26 mouse cellular contexts compared by ENCODE assay signal in the genomic region with DNA sequence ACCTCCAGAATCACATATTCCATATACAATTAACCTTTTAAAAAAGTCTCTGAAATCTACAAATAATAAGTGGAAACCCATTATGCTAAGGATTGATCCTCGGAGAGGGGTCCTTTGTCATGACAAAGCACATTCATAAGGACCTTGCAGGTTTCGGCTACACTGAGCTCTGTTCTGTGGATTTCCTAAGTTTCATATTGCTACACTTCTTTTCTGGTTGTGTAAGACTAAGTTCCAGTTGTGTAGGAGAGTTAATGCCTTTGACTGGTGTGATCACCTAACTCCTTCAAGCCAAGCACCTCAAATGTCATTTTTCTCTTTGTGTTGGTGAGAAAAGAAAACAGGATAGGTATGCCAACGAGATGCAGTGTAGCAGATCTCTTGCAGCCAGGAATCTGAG. TPM values are rescaled to one million over a fixed set of nuclear protein-coding genes. Genes with fewer than 3 reads are reported as not detected.
DNase-seq lines count a peak whose midpoint lies in the region; ATAC-seq and TF ChIP-seq lines count a peak whose summit lies in the region.
"Had no signal": no experiment of that assay in that cellular context is flagged by ENCODE, and none has a peak within 500 bp of the region (broad histone marks: within the 10 kb centered on the region; RNA-seq: fewer than 3 reads in every experiment).

No protein-coding gene starts in this region.

- ATAC-seq in lung, postnatal 0 days, result no peak
- peak; percentile 54 for ATAC-seq in granulocyte monocyte progenitor cell, adult 5-6 weeks (replicated peaks; ENCODE audit: poor library complexity, severe bottlenecking)
- ATAC-seq in megakaryocyte progenitor cell, adult 5-6 weeks (replicated peaks; ENCODE audit: poor library complexity), result peak; percentile 63
- ATAC-seq: forebrain, embryonic 15.5 days; Patski had no signal

- no peak overlapping the region for H3K9ac ChIP-seq in lung, postnatal 0 days (replicated peaks; ENCODE audit: low read depth)
- H3K9ac ChIP-seq: embryonic facial prominence, embryonic 13.5 days; forebrain, embryonic 12.5 days; forebrain, embryonic 15.5 days; hindbrain, embryonic 12.5 days; hindbrain, embryonic 15.5 days had no signal

- H3K4me3 ChIP-seq in lung, postnatal 0 days (ENCODE audit: low read depth, low read length), result no peak overlapping the region
- H3K4me3 ChIP-seq: embryonic facial prominence, embryonic 10.5 days; embryonic facial prominence, embryonic 13.5 days; erythroblast, embryonic 14.5 days; forebrain, embryonic 12.5 days; forebrain, embryonic 15.5 days; hindbrain, embryonic 12.5 days; hindbrain, embryonic 15.5 days had no signal

- H3K4me2 ChIP-seq in lung, postnatal 0 days (replicated peaks; ENCODE audit: low read depth, low read length), result no peak overlapping the region
- H3K4me2 ChIP-seq: embryonic facial prominence, embryonic 13.5 days; forebrain, embryonic 12.5 days; forebrain, embryonic 15.5 days; heart, embryonic 11.5 days; hindbrain, embryonic 12.5 days; hindbrain, embryonic 15.5 days had no signal

- H3K27ac ChIP-seq in lung, postnatal 0 days (ENCODE audit: low read length), result no peak overlapping the region
- H3K27ac ChIP-seq: embryonic facial prominence, embryonic 10.5 days; embryonic facial prominence, embryonic 13.5 days; forebrain, embryonic 12.5 days; forebrain, embryonic 15.5 days; hindbrain, embryonic 12.5 days; hindbrain, embryonic 15.5 days had no signal

- no peak for TF ChIP-seq CTCF in lung, postnatal 0 days (IDR thresholded peaks at IDR 0.05)

- peak; percentile 46 for DNase-seq in lung, postnatal 0 days (ENCODE audit: low spot score)
- no peak for DNase-seq in lung, postnatal 25 days (ENCODE audit: low spot score)
- DNase-seq in left cerebral cortex, adult 9 months (ENCODE audit: low spot score in 2 of 2), result no peak
- no peak for DNase-seq in cerebellum, postnatal 36 days
- no peak for DNase-seq in layer of hippocampus, adult 11-12 months (ENCODE audit: low spot score)
- DNase-seq: adrenal gland, adult 2 months; adrenal gland, postnatal 14 days; B cell, adult 2 months; cerebellum, adult 18-20 months; cerebellum, adult 9-10 months; embryo, embryonic 11 days; gastrocnemius, postnatal 25 days; heart, adult 11 months had no signal

- no peaks in the 10 kb centered on the region for H3K9me3 ChIP-seq in lung, postnatal 0 days (ENCODE audit: low read length)
- H3K9me3 ChIP-seq: embryonic facial prominence, embryonic 10.5 days; embryonic facial prominence, embryonic 13.5 days; forebrain, embryonic 12.5 days; forebrain, embryonic 15.5 days; G1E; hindbrain, embryonic 12.5 days; hindbrain, embryonic 15.5 days had no signal

- H3K27me3 ChIP-seq in lung, postnatal 0 days (replicated peaks; ENCODE audit: insufficient read depth, low read length), result no peaks in the 10 kb centered on the region
- H3K27me3 ChIP-seq: CH12.LX; embryonic facial prominence, embryonic 13.5 days; forebrain, embryonic 12.5 days; forebrain, embryonic 15.5 days; hindbrain, embryonic 12.5 days; hindbrain, embryonic 15.5 days; Patski had no signal

- TF ChIP-seq EP300 in lung, postnatal 0 days (IDR thresholded peaks at IDR 0.05), result no peak

- peaks cover 10% of the 10 kb centered on the region; the same call in 1 of the 2 replicates for H3K4me1 ChIP-seq in lung, postnatal 0 days (ENCODE audit: insufficient read depth, low read depth, low read length)

- WGBS in lung, postnatal 0 days, result 69% methylated on average over 3 of the region's 3 CpGs

- peaks cover under 1% of the 10 kb centered on the region; the same call in 1 of the 2 replicates for H3K36me3 ChIP-seq in lung, postnatal 0 days (ENCODE audit: insufficient read depth, low read length)
- H3K36me3 ChIP-seq: embryonic facial prominence, embryonic 13.5 days; hindbrain, embryonic 12.5 days; hindbrain, embryonic 15.5 days had no signal

RNA-seq across cellular contexts. Expression of a gene that starts 12.4 kb away (rescaled TPM):
- 201 and 219 TPM in 2 replicates for polyA plus RNA-seq in lung, postnatal 0 days (2015; fragmentation: Nextera tagmentation; extraction: Ambion mirVana)
- total RNA-seq in granulocyte monocyte progenitor cell, adult 5-6 weeks (2014; fragmentation: Nextera tagmentation), result 8.9 and 11.3 TPM in 2 replicates
- total RNA-seq in granulocyte monocyte progenitor cell, adult 5-6 weeks (2017), result 59.3 and 73.1 TPM in 2 replicates
- 30.6 and 65.4 TPM in 2 replicates for total RNA-seq in megakaryocyte progenitor cell, adult 5-6 weeks (2015)
- 39.1 and 62.3 TPM in 2 replicates for total RNA-seq in megakaryocyte progenitor cell, adult 5-6 weeks (2017)
